Mouse (Mus musculus): ENCODE results near the gene Blm.

GRCm38 (mm10) chr7:80412279-80412678, 122.6 kb downstream of the Blm start:
- TF ChIP-seq POLR2A (IDR thresholded peaks at IDR 0.05; ENCODE audit: insufficient read depth, low read depth, low read length) = no peak
- no peak for TF ChIP-seq CTCF (IDR thresholded peaks at IDR 0.05; ENCODE audit: insufficient read depth, low read depth, low read length)

Data from olfactory bulb, adult 2 months (tissue).